Mouse (Mus musculus) olfactory bulb, adult 2 months (tissue): Measurements from ENCODE around the gene Ash1l. TPM values are rescaled to one million over a fixed set of nuclear protein-coding genes. Genes with fewer than 3 reads are reported as not detected.

ENCODE experiments used
- H3K27ac ChIP-seq: fragments of 200-500 bp; 2 replicates; pipeline ENCODE4 v1.5.1; 2012; ENCODE audit warnings: low read depth, low read length; ENCODE audit not compliant: insufficient read depth
- H3K4me1 ChIP-seq: fragments of 200-500 bp; 2 replicates; pipeline ENCODE4 v1.6.1; 2012; ENCODE audit warnings: low read length; ENCODE audit not compliant: control insufficient read depth, insufficient read depth
- H3K4me3 ChIP-seq: fragments of 200-500 bp; 2 replicates; pipeline ENCODE4 v1.5.1; 2012; ENCODE audit warnings: mild to moderate bottlenecking, low read depth, low read length, moderate library complexity; ENCODE audit not compliant: insufficient read depth
- CTCF ChIP-seq: fragments of 200-500 bp; IDR thresholded peaks from 2 replicates; pipeline ENCODE4 v1.5.1; 2012; ENCODE audit warnings: low read depth, mild to moderate bottlenecking, low read length, moderate library complexity; ENCODE audit not compliant: insufficient read depth
- POLR2A ChIP-seq: fragments of 200-500 bp; IDR thresholded peaks from 2 replicates; pipeline ENCODE4 v1.6.1; 2012; ENCODE audit warnings: mild to moderate bottlenecking, low read depth, low read length, moderate library complexity; ENCODE audit not compliant: insufficient read depth
- WGBS: fragments of 180-500 bp; shearing (Covaris S2); methylation state at CpG from one replicate; pipeline ENCODE4 v1.1.7; 2018; 5-methylcytosine and 5-hydroxymethylcytosine counted together
- polyA plus RNA-seq: library from polyadenylated mRNA; stranded (reverse); fragments of >200 nt; gene quantifications from 2 replicates; pipeline ENCODE4 v1.2.4, GENCODE M21; 2012; ENCODE audit warnings: low replicate concordance; ENCODE audit not compliant: missing spikeins, insufficient read depth, insufficient read length

Ash1l gene
- polyA plus RNA-seq, 1 experiment, result 107 TPM

DNA sequence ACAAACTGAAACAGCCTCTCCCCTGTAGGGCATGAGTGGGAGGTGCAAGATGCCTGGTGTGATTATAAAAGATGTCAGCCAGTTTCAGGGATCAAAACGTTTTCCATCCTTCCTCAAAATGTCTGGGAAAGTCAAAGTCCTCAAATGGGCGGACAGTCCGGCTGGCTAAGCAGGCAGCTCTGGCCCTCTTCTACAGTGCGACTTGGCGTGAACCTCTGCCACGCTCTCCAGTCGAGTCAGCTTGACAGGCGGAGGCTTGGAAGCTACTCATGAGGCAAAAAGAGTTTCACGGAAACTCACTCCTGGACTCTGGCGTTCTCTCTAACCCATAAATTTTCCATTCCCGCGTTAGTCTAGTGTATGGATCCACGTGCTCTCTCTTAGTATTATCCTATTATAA is 31.4 kb upstream of the Ash1l start:
- Histone ChIP-seq H3K4me1 (no peaks in the 10 kb centered on the region), H3K27ac (no peak overlapping the region), H3K4me3 (no peak overlapping the region)
- 71% methylated on average over 13 of the region's 13 CpGs for whole genome bisulfite sequencing
- TF ChIP-seq CTCF (no peak), POLR2A (no peak)

DNA sequence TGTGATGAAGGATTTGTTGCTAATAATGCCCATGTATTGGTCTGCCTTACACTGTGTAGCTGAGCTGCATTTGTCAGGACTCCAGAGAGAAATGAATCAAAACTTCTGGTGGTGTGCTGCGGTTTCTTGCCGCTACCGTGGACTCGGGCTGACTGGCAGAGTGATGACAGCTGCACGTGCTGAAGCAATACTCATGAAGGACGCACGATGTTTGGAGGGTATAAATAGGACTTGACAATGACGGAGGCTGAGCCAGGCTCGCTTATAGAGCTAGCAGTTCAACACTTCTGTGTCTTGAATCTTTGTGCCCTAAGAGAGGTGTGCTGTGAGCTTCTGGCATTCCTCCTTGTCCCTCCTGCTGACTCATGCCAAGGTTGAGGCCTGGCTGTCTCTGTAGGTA is 29.0 kb upstream of the Ash1l start:
- no peak overlapping the region for H3K27ac ChIP-seq
- 96% methylated on average over 9 of the region's 9 CpGs for WGBS
- H3K4me3 ChIP-seq, result no peak overlapping the region
- TF ChIP-seq CTCF (no peak), POLR2A (no peak)
- H3K4me1 ChIP-seq, result no peaks in the 10 kb centered on the region

DNA sequence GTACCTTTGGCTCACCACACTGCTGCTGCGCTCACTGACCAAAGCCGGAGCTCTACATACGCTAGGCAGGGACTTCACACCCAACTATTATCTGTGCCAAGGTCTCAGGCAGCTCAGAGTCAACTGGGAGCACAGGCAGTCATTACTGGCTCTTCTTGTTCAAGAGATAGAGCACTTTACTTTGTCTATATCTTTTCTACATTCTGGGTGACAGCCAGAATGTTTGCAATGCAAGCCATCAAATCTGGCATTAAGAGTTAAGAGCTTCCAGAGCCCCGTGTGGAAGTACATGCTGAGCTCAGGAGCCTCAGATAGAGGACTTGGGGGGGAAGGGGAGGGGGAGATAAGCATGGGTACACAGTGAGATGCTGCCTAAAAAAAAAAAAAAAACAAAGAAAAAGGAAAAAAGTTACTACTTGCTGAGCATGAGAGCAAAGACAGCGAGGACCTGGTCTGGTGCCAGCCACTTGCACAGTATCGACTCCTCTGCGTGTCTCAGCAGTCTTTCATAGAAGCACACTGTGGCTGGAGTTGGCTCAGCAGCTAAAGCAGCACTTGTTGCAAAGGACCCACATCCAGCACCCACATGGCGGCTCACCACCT is 26.3 kb upstream of the Ash1l start:
- 78% methylated on average over 8 of the region's 8 CpGs for WGBS
- no peak overlapping the region for H3K4me3 ChIP-seq
- no peaks in the 10 kb centered on the region for H3K4me1 ChIP-seq
- no peak for TF ChIP-seq CTCF
- H3K27ac ChIP-seq, result no peak overlapping the region

DNA sequence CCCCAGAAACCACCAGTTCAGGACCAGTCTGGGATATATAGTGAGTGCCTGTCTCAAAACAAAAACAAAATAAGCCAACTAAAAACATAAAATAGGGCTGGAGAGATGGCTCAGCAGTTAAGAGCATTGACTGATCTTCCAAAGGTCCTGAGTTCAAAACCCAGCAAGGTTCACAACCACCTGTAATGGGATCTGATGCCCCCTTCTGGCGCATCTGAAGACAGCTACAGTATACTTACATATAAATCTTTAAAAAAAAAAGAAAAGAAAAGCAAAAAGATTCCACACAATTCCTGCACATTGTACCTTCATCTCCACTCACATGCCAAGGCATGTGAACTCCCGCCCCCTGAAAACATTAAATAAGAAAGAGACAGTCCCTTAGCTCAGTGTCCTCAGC is 24.8 kb upstream of the Ash1l start:
- 92% methylated on average over 2 of the region's 2 CpGs for WGBS
- no peaks in the 10 kb centered on the region for H3K4me1 ChIP-seq

DNA sequence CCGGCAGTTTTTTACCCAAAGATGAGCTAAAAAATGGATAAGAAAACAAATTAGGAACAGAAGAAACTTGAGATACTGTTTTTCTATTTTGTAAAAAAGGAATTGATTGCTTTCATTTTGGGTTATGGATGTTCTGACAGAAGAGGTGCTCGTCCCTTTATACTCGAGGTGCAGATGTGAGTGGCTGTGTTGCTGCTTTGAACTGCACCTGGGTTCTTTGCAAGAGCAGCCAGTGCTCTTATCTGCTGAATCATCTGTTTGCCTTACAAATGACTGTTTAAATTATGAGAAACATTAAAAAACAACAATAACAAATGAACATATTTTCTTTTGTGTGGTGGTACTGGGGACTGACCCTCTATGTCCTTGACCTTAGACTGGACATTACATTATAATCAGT is 20.9 kb upstream of the Ash1l start:
- no peak overlapping the region for H3K4me3 ChIP-seq
- no peak overlapping the region for H3K27ac ChIP-seq
- WGBS, result 91% methylated on average over 3 of the region's 3 CpGs
- TF ChIP-seq POLR2A (no peak), CTCF (no peak)
- H3K4me1 ChIP-seq, result no peaks in the 10 kb centered on the region

More for the DNA sequence above, 24.8 kb upstream of the Ash1l start:
- Histone ChIP-seq H3K27ac (no peak overlapping the region), H3K4me3 (no peak overlapping the region)
- TF ChIP-seq CTCF, result no peak
- TF ChIP-seq POLR2A, result no peak

DNA sequence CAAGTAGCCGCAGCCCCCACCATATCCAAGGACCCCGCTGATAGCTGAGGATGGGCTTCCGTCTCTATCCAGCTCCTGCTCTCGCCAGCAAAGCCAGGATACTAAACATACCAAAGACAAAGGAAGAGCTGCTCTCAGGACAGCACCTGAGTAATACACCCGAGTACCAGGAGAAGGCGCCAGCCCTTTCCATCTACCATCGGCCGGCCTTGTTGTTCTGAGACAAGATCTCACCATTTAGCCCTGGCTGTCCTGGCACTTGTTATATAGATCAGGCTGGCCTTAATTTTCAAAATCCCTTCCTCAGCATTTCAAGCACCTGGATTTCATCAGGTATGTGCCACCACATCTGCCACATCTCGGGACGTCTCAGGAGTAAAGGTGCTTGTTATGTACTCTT is 11.4 kb upstream of the Ash1l start:
- 90% methylated on average over 10 of the region's 10 CpGs for WGBS
- H3K27ac ChIP-seq, result no peak overlapping the region
- no peak overlapping the region for H3K4me3 ChIP-seq
- TF ChIP-seq POLR2A (no peak), CTCF (no peak)
- H3K4me1 ChIP-seq, result no peaks in the 10 kb centered on the region

DNA sequence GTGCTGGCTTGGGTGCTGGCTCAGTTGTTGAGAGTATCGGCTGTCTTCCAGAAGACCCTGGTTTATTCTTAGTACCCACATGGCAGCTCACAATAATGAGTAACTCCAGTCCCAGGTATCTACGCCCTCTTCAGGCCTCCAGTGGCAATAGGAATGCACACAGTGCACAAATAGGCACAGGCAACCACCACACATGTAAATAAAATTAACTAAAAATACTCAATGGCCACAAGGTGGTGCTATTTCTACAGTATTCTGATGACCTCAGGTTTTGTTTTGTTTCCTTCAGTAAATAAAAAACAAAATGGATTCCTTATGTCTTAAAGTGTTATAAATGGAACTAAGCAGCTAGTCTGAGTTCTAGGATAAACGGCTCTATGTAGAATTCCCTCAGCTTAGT is 10.7 kb upstream of the Ash1l start:
- H3K27ac ChIP-seq, result no peak overlapping the region
- TF ChIP-seq POLR2A (no peak), CTCF (no peak)
- H3K4me3 ChIP-seq, result no peak overlapping the region
- 30% methylated on average over 3 of the region's 3 CpGs for WGBS
- no peaks in the 10 kb centered on the region for H3K4me1 ChIP-seq

DNA sequence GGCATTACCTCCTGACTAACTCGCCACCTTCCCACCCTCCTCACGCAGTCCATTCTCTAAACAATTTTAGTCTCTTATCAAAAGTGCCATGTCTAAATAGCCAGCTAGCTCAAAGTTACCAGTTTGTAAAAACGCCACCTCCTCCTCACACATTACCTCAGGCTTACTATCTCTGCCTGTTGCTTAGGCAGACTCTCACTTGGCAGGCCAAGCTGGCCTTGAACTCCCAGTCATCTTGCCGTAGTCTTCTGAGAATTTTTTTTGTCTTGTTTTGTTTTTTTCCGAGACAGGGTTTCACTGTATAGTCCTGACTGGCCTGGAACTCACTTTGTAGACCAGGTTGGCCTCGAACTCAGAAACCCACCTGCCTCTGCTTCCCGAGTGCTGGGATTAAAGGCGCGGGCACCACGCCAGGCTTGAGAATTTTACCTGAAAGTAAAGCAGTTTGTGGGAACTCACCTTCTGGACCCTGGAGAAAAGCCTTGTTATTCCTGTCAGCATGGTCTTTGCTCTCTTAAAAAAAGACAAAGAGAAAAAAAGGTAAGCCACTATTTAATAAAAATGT is 8.0 kb upstream of the Ash1l start:
- 94% methylated on average over 10 of the region's 10 CpGs for WGBS
- Histone ChIP-seq H3K4me1 (no peaks in the 10 kb centered on the region), H3K27ac (no peak overlapping the region), H3K4me3 (no peak overlapping the region)
- TF ChIP-seq CTCF, result no peak
- TF ChIP-seq POLR2A, result no peak

DNA sequence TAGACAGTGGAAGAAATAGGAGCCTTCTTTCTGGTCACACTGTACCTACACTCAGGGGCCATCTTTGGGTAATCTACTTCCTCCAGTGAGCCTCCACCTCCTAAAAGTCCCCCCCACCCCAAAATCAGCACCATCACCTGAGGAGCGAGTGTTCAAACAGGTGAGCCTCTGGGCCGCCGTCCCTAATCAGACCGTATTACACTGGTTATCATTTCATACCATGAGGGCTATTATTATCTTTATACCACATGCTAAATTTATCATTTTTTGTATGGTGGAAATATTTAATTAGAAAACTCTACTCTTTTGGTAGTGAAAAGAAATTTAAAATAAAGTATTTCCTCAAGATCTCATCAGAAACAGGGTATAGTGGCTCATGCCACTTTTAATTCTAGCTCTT is 6.3 kb upstream of the Ash1l start:
- H3K27ac ChIP-seq, result no peak overlapping the region
- H3K4me1 ChIP-seq, result peaks cover 2% of the 10 kb centered on the region; the same call in 1 of the 2 replicates
- WGBS, result 94% methylated on average over 4 of the region's 4 CpGs
- TF ChIP-seq POLR2A (no peak), CTCF (no peak)
- no peak overlapping the region for H3K4me3 ChIP-seq
